Mouse (Mus musculus): Measurements from ENCODE around the gene Tyrobp. TPM values are rescaled to one million over a fixed set of nuclear protein-coding genes. Genes with fewer than 3 reads are reported as not detected.

Gene Tyrobp
- total RNA-seq, 2 experiments from 2014 or later = 21.9 to 24.0 TPM

DNA sequence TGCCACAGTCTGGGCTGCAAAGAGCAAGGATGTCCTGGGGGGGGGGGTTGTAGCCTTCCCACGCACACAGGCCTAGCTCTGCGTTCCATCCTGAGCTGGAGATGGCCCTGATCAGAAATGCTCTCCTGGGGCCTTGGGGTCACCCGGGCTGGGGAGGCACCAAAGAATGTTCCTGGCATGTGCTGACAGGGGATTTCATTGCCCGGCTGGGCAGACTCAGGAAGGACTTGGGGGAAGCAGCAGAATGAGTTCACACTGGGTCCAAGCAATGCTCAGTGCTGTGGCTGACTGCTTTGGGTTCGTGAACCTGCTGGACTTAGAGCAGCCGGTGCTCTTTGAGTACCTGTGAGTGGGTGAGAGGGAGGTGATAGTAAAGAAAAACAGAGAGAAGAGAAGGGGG is 45.9 kb downstream of the Tyrobp start:
- no peak for DNase-seq (ENCODE audit: low spot score in 2 of 2)

DNA sequence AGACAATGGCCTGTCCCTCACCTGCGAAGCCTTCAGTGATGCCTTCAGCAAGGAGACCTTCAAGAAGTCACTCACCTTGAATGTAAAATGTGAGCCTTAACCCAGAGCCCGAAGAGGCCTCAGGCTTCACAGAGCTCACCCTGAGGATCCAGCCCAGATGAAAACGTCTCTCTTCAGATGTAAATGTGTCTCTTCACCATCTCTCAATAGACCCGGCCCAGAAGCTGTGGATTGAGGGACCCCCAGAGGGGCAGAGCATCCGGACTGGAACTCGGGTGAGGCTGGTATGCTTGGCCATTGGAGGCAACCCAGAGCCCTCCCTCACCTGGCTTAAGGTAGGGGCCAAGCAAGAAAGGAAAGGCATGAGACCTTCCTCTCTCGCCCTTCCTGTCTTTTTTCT is 50.0 kb downstream of the Tyrobp start:
- no peak for DNase-seq (ENCODE audit: low spot score in 2 of 2)

DNA sequence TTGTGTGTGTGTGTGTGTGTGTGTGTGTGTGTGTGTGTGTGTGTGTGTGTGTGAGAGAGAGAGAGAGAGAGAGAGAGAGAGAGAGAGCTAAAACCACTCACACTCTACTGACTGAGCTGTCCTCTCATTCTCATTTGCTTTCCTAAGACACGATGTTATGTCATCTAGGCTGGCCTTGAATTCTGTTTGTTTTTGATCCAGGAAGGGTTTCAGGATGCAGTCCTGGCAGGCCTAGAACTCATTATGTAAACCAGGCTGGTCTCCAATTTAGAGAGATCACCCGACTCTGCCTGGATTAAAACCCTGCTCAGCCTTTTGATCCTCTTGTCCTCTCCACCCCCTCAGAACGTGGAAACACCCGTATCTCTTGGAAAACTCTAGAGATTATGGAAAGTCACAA is 50.4 kb downstream of the Tyrobp start:
- DNase-seq (ENCODE audit: low spot score in 2 of 2) = no peak

DNA sequence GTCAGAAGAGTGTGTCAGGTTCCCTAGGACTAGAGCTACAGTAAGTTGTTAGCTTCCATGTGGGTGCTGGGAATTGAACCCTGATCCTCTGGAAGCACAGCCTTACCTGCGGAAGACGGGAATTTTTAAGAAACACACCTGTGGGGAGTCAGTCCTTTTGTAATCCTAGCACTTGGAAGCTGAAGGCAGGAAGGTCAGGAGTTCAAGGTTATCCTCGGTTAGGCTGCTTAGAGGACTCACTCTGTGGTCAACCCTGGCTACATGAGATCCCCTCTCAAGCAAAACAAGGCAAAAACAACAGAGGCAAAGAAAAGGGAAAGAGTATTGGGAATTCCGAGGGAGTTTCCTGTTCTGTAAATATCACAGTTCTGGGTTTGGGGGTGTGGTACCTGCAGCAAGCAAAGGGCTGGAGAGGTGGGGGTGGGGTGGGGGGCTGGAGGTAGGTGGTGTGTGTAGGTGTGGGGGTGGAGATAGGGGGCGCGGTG is 51.3 kb downstream of the Tyrobp start:
- no peak for DNase-seq (ENCODE audit: low spot score in 2 of 2)

Other genes with a start within 250 kb of the Tyrobp start
- 10 to 100 TPM; 52.7 to 56.3 TPM for gene Zfp146, start 244.0 kb upstream of the Tyrobp start, total RNA-seq (2021)
- 1 to 10 TPM; 5.3 to 5.6 TPM for gene Cox7a1, start 229.6 kb upstream of the Tyrobp start, total RNA-seq (2021)
- 100 to 1,000 TPM; 215 to 229 TPM for gene Capns1, start 214.9 kb upstream of the Tyrobp start, total RNA-seq (2021)
- gene Polr2i, start 181.8 kb upstream of the Tyrobp start, total RNA-seq (2021) = 10 to 100 TPM; 57.5 to 71.1 TPM
- 100 to 1,000 TPM; 157 to 171 TPM for gene Tbcb, start 181.5 kb upstream of the Tyrobp start, total RNA-seq (2021)
- gene Ovol3, start 178.0 kb upstream of the Tyrobp start, total RNA-seq (2021) = not detected
- under 1 TPM in 1 of 2 experiments, not detected in 1; 0.27 TPM for gene Thap8, start 133.7 kb upstream of the Tyrobp start, total RNA-seq (2021)
- gene Wdr62, start 133.3 kb upstream of the Tyrobp start, total RNA-seq (2021) = 1 to 10 TPM; 2.5 to 4.5 TPM
- 100 to 1,000 TPM; 572 to 600 TPM for gene Clip3, start 122.0 kb upstream of the Tyrobp start, total RNA-seq (2021)
- 10 to 100 TPM; 41.6 to 45.5 TPM for gene Alkbh6, start 105.0 kb upstream of the Tyrobp start, total RNA-seq (2021)
- gene Syne4, start 99.0 kb upstream of the Tyrobp start, total RNA-seq (2021) = 1 to 10 TPM; 3.2 to 6.4 TPM
- gene E130208F15Rik, start 92.0 kb upstream of the Tyrobp start, total RNA-seq (2021) = under 1 TPM; 0.48 to 0.69 TPM
- gene Sdhaf1, start 89.9 kb upstream of the Tyrobp start, total RNA-seq (2021) = 1 to 10 TPM; 7.8 to 9.4 TPM
- gene Lrfn3, start 51.0 kb upstream of the Tyrobp start, total RNA-seq (2021) = 10 to 100 TPM; 42.8 to 43.6 TPM
- gene Hcst, start 6.1 kb downstream of the Tyrobp start, total RNA-seq (2021) = 1 to 10 TPM in 1 of 2 experiments, under 1 TPM in 1; 0.91 to 1.8 TPM
- 1 to 10 TPM; 2.2 to 3.0 TPM for gene Nfkbid, start 8.0 kb downstream of the Tyrobp start, total RNA-seq (2021)
- gene Aplp1, start 31.8 kb downstream of the Tyrobp start, total RNA-seq (2021) = 100 to 1,000 TPM; 831 to 849 TPM
- gene Kirrel2, start 43.9 kb downstream of the Tyrobp start, total RNA-seq (2021) = 1 to 10 TPM; 3.9 to 5.3 TPM
- gene Nphs1, start 44.6 kb downstream of the Tyrobp start, total RNA-seq (2021) = under 1 TPM; 0.55 to 0.62 TPM
- under 1 TPM in 1 of 2 experiments, not detected in 1; 0.69 TPM for gene Prodh2, start 79.9 kb downstream of the Tyrobp start, total RNA-seq (2021)
- gene Arhgap33, start 121.3 kb downstream of the Tyrobp start, total RNA-seq (2021) = 100 to 1,000 TPM; 218 to 232 TPM
- 1 to 10 TPM; 5.3 to 5.6 TPM for gene Hspb6, start 138.4 kb downstream of the Tyrobp start, total RNA-seq (2021)
- gene Proser3, start 138.5 kb downstream of the Tyrobp start, total RNA-seq (2021) = 1 to 10 TPM; 3.4 to 4.4 TPM
- gene Lin37, start 146.1 kb downstream of the Tyrobp start, total RNA-seq (2021) = 10 to 100 TPM; 28.2 to 36.6 TPM
- gene U2af1l4, start 149.5 kb downstream of the Tyrobp start, total RNA-seq (2021) = 10 to 100 TPM; 49.4 to 52.5 TPM
- 1 to 10 TPM; 4.8 to 5.8 TPM for gene Gm49396, start 149.6 kb downstream of the Tyrobp start, total RNA-seq (2021)
- 10 to 100 TPM; 79.4 to 87.1 TPM for gene Psenen, start 149.9 kb downstream of the Tyrobp start, total RNA-seq (2021)
- 1 to 10 TPM; 2.4 to 2.8 TPM for gene Igflr1, start 151.7 kb downstream of the Tyrobp start, total RNA-seq (2021)
- 10 to 100 TPM; 57.8 to 59.8 TPM for gene Kmt2b, start 175.0 kb downstream of the Tyrobp start, total RNA-seq (2021)
- not detected for gene Zbtb32, start 185.1 kb downstream of the Tyrobp start, total RNA-seq (2021)
- under 1 TPM; 0.22 to 0.34 TPM for gene Upk1a, start 199.1 kb downstream of the Tyrobp start, total RNA-seq (2021)
- gene Cox6b1, start 212.4 kb downstream of the Tyrobp start, total RNA-seq (2021) = 100 to 1,000 TPM; 719 to 852 TPM
- gene Etv2, start 222.1 kb downstream of the Tyrobp start, total RNA-seq (2021) = not detected
- gene Rbm42, start 236.6 kb downstream of the Tyrobp start, total RNA-seq (2021) = 10 to 100 TPM; 75.3 to 79.9 TPM